Mouse (Mus musculus) adrenal gland, adult 2 months (tissue): ENCODE data around the gene Akr1cl. TPM values are rescaled to one million over a fixed set of nuclear protein-coding genes. Genes with fewer than 3 reads are reported as not detected.
A peak's percentile ranks its signal among the peaks of the same experiment; 100 is the strongest.
"Not testable (repeated sequence)": the region's sequence is repeated elsewhere in the genome, so short reads cannot be mapped to it uniquely, and the experiment has no call there.

Experiments
- DNase-seq: peaks from one replicate; pipeline ENCODE4 v3.0.0; 2021
- long read RNA-seq: library from polyadenylated mRNA; stranded (forward); transcript quantifications from one replicate; pipeline ENCODE4 v2.0.0, GENCODE M21; 2021
- polyA plus RNA-seq: library from polyadenylated mRNA; depleted of rRNA; stranded (reverse); fragments of >200 nt; gene quantifications from 2 replicates; pipeline ENCODE4 v1.2.3, GENCODE M21; 2012; rRNA removed
- total RNA-seq, 2 experiments: library from RNA; stranded (reverse); gene quantifications; 2 replicates each; pipeline ENCODE4 v1.2.3; 2021

Gene Akr1cl
- total RNA-seq = 100 to 1,000 TPM; 844 to 986 TPM
- polyA plus RNA-seq = 169 and 242 TPM in 2 replicates
- long read RNA-seq, transcript Akr1cl-201 (10 exons, 1,761 nt) = major isoform, 644 of 1,007 reads
- long read RNA-seq, transcript Akr1cl-205 (3 exons, 1,157 nt) = minor isoform, 5 of 1,007 reads
- long read RNA-seq, transcript Akr1cl-206 (9 exons, 1,628 nt) = minor isoform, 59 of 1,007 reads
- long read RNA-seq, partial matches to known transcripts = 242 of 1,007 reads
- long read RNA-seq, other reads (novel, unspliced or antisense) = 55 of 1,007 reads

- DNase-seq = peak; percentile 88
These were observed at the start of gene Akr1cl for GRCm38 (mm10) chr1:65032641-65033040. Gene Akr1cl (minus strand): TSS chr1:65032759.

GRCm38 (mm10) chr1:65082188-65082587, 49.6 kb upstream of the Akr1cl start, which contains the start of gene Crygb:
Gene Crygb (minus strand): TSS chr1:65082288.
- DNase-seq = no peak

DNA sequence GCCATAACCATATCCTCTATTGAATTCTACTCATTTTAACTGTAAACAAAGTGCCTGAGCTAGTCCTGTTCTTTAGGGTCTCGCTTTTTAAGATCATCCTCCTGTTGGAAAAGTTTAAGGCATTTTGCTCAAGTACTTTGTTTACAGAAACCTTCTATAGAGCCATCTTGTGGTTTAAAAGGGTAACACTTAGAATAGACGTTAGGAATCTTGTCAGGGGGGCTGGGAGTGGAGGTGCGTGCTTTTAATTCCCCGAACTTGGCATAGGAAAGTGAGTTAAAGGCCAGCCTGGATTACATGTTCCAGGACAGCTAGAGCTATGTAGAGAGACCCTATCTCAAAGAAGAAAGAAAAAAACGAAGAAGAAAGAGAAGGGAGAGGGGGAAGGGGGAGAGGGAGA, 43.0 kb upstream of the Akr1cl start:
- no peak for DNase-seq

GRCm38 (mm10) chr1:65073589-65073988, 41.0 kb upstream of the Akr1cl start, which contains the start of gene Crygc:
Gene Crygc (minus strand): TSS chr1:65073689.
- no peak for DNase-seq

DNA sequence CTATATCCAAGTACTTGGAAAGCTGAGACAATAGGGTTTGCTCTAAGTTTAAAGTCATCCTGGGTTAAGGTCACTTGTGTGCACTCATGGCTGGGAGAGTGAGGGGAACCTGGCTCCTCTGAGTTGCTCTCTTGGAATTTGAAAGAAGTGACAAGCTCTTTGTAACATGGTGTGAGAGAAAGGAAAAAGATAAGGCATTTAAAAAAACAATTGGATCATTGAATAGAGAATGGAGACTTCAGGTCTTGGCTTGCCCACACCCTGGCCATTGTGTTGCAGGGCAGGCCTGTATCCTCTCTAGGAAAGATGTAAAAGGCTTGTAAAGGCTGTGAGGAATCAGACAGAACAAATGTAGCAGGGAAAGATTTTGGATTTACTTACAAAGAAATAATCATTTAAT, 35.3 kb upstream of the Akr1cl start:
- no peak for DNase-seq

DNA sequence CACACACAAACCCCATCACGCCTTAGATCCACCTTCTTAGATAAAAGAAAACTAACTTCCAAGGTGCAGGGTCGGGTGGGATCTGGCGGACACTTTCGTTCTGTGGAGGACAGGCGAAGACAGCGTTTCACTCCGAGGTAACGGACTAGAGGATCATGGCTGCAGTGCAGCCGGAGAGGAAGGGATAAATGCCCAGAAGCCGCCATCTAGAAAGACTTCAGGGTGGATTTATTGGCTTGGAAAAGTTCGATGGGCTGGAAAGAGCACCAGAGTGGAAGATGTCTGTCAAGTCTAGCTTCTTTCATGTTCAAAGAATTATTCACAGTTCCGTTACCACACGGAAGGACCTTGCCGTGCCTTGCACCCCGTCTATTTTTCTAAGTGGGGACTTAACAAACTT, 31.6 kb upstream of the Akr1cl start:
- DNase-seq = no peak

DNA sequence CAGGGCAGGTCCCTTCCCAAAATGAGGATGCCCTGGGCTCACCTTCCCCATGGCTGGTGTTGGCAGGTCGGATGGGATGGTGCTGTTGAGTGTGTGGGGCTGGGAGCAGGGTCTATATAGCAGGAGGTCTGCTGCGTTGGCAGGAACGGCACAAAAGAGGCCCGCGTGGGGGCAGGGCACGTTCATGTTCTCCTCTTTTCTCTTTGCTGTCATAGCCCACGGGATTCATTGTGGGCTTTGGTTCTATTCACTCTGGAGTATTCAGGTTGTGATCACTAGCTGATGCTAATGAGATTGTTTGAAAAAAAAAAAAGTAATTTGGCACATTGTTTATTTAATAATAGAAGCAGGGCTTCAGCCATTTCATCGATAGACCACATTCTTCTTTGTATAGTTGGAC, 30.8 kb upstream of the Akr1cl start, which contains the start of gene Crygd:
TSS of gene Crygd (minus strand) at position 101 of the 400 bp plus-strand sequence.
- DNase-seq = no peak

GRCm38 (mm10) chr1:65052140-65052539, 19.6 kb upstream of the Akr1cl start:
- DNase-seq = no peak

DNA sequence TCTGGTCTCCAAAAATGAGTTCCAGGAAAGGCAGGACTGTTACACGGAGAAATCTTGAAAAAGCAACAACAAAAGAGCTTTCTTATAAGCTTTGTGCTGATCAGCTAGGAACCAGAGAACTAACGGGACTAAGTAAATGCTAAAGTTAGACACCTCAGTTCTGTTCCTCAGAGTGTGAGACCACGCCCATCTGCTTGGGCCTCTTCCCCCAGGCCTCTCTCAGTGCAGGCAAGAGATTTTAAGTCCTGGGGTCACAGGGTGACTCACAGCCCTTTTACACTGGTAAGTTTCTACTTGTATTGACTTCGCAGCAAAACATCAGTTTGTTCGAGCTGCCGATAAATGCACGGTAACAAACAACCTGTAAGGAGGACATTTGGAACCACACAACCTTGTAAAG, 19.1 kb upstream of the Akr1cl start:
- no peak for DNase-seq

GRCm38 (mm10) chr1:65050952-65051351, 18.4 kb upstream of the Akr1cl start, which contains the start of gene Cryge:
Gene Cryge (minus strand): TSS chr1:65051149.
- DNase-seq = not testable (repeated sequence)

DNA sequence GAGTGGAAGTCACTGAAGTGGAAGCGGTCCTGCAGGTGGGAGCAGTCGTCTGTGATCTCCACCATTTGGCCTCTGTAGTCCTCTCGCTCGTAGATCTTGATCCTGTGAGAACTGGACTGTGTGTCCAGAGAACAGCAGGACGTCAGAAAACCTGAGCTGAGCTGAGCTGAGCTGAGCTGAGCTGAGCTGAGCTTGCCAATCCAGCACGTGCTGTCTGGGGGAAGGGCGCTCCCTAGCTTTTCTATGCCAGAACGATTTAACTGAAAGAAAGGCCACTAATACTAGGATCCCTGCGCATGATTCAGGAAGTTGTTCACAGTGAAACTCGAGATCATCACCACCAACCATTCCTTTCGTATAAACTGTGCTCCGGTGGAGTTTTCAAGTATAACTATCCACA, 16.2 kb upstream of the Akr1cl start:
- peak; percentile 76 for DNase-seq

- no peak for DNase-seq
These were observed 14.0 kb upstream of the Akr1cl start for GRCm38 (mm10) chr1:65046401-65047109.

DNA sequence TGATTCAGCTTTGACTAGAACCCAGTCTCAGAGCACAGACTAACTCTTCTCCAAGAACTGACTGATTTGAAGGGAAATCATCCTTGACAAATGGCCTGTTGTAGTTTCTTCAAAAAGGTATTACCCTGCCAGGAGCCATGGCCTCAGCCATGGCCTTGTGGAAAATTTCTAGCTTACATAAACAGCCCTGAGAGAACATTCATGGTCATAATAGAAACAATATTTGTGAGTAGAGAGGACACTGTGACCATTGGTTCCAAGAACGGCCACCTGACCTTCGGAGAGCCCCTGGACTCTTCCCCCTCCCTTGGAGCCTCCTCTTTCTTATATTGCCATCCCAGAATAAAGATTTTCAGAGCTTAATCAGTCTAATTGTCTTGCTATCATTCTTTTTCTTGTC, 10.9 kb upstream of the Akr1cl start:
- peak; percentile 79 for DNase-seq

DNA sequence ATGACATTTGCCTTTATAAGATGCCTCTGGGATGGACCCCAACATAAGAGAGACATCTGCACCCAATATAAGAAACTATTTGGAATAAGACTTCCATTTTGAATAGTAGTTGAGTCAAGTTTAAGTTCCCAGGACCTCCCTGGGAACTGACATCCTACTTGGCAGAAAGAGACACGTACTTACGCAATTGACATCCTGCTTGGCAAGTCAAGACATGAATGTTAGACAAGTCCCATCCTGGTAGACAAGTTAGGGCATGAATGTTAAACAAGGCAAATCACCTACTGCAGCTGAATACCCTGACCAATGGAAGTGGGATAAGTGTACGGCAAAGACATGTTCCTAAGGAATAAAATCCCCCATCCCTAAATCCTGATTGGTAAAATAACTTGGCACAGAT, 9.3 kb upstream of the Akr1cl start:
- DNase-seq = no peak

DNA sequence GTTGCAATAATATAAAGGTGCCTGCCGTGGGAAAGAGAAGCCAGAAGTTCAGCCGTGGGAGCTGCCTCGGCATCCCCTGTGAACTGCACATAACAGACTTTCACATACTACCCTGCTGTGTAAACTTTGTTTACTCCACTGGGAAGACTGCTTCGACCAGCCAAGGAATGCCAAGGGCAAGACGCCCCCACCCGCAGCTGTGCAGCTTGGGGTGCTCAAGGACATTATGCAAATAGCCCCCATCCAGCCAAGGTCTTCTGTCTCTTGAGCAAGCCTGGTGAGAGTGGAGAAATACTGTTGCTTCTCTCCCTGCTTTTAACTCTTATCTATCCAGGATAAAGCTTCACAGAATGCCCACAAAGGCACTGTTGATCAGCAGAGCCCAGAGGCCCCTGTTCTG, 8.2 kb upstream of the Akr1cl start:
- peak; percentile 93 for DNase-seq

DNA sequence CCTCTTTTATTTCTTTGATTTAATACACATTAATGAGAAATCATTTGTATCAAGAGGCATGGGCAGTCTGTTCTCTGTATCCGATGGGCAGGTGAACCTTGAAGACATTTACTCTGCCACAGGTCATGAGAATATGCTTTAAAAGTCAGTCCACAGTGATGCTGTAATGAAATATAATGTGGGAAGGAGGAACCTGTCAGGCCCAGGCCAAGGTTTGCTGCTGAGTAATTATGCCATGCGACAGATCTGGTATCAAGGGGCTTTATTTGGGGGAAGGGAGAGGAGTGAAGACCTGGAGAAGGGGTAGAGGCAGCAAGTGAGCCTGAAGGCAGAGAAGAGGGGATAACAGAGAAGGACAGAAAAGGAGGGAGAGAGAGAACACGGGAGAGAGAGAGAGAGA, 7.1 kb upstream of the Akr1cl start:
- DNase-seq = no peak

- DNase-seq = no peak
These were observed 5.0 kb upstream of the Akr1cl start for GRCm38 (mm10) chr1:65037542-65037941.

- no peak for DNase-seq
These were observed 3.0 kb upstream of the Akr1cl start for GRCm38 (mm10) chr1:65035513-65035912.

- peak; percentile 73 for DNase-seq
These were observed 4.4 kb downstream of the Akr1cl start for GRCm38 (mm10) chr1:65028206-65028605.

DNA sequence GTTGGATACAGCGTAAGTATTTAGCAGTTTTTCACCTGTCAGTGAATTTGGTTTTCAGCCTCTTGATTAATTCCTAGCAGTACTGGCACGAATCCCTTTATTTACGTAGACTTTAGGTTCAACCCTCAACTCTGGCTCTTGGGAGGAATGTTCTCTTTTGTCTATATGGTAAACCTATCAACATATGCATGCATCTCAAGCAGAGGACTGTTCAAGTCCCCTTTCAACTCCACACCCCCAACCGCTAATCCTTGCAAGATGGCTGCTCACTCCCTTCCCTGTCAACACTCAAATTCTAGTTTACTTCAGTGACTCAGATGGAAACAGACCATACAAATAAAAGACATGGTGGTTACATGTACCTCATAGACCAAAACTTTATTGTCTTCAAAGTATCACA, 19.8 kb downstream of the Akr1cl start:
- no peak for DNase-seq

GRCm38 (mm10) chr1:65010153-65010552, 22.4 kb downstream of the Akr1cl start:
- peak; percentile 70 for DNase-seq

DNA sequence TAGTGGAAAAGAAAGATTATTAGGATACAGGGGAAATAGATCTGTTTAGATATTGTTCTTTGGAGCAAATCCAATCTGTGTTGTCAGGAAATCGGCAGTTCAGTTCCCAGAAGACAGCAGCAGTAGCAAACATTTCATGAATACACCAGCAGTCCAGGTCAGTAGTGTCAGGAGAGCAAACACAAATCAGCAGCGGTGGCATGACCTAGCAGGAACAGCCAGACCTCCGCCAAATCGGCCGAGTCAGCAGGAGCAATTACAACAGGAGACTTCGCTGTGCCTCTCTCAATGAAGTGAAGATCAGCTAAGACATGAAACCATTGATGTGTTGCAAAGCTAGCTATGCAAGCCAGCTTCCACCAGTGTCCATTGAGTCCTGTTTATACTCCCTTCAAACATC, 27.0 kb downstream of the Akr1cl start:
- DNase-seq = no peak

GRCm38 (mm10) chr1:65004526-65004925, 28.0 kb downstream of the Akr1cl start:
- no peak for DNase-seq

DNA sequence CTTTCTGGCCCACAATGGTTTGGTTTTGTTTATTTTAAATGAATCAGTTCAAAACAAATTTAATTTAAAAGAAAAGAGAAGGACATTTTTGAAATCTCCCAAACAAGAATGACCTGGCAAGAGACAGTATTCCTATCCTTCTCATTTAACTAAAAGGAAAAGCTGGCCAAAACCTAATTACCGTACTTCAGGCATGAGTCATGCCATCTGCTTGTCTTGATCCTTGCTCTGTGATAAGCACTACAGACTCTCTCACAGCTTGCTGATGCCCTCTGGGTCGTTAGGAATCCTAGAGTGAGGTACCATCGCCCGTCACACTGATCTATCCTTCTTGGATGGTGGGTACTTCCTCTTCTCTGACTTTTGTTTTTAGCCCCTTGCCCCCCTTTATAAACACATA, 39.4 kb downstream of the Akr1cl start:
- no peak for DNase-seq
